In genomic region chr5:137118878-137119277, GRCm38 (mm10) we compare ENCODE assay signal across 37 mouse cellular contexts. TPM values are rescaled to one million over a fixed set of nuclear protein-coding genes. Genes with fewer than 3 reads are reported as not detected.
"Had no signal": no experiment of that assay in that cellular context is flagged by ENCODE, and none has a peak within 500 bp of the region (broad histone marks: within the 10 kb centered on the region; RNA-seq: fewer than 3 reads in every experiment).

No protein-coding gene starts in this region.

- H3K4me3 ChIP-seq: embryonic facial prominence, embryonic 10.5 days; embryonic facial prominence, embryonic 12.5 days; embryonic facial prominence, embryonic 13.5 days; embryonic facial prominence, embryonic 15.5 days; erythroblast, embryonic 14.5 days; forebrain, embryonic 10.5 days; forebrain, embryonic 12.5 days; forebrain, embryonic 13.5 days; forebrain, embryonic 15.5 days; gastrocnemius, adult 2 months; heart, adult 2 months had no signal

- H3K9ac ChIP-seq: embryonic facial prominence, embryonic 12.5 days; embryonic facial prominence, embryonic 13.5 days; embryonic facial prominence, embryonic 15.5 days; forebrain, embryonic 12.5 days; forebrain, embryonic 13.5 days; forebrain, embryonic 15.5 days; forebrain, postnatal 0 days had no signal

- H3K27ac ChIP-seq: embryonic facial prominence, embryonic 10.5 days; embryonic facial prominence, embryonic 12.5 days; embryonic facial prominence, embryonic 13.5 days; embryonic facial prominence, embryonic 15.5 days; forebrain, embryonic 10.5 days; forebrain, embryonic 12.5 days; forebrain, embryonic 13.5 days; forebrain, embryonic 15.5 days; gastrocnemius, adult 2 months; heart, adult 2 months had no signal

- H3K27me3 ChIP-seq: embryonic facial prominence, embryonic 12.5 days; embryonic facial prominence, embryonic 13.5 days; embryonic facial prominence, embryonic 15.5 days; forebrain, embryonic 12.5 days; forebrain, embryonic 13.5 days; forebrain, embryonic 15.5 days had no signal

- H3K36me3 ChIP-seq: forebrain, embryonic 15.5 days had no signal

- ATAC-seq: forebrain, embryonic 13.5 days; forebrain, embryonic 14.5 days; forebrain, embryonic 15.5 days; forebrain, embryonic 16.5 days; forebrain, postnatal 0 days had no signal

- DNase-seq: cerebellum, adult 8-10 months; cerebellum, adult 9-10 months; cerebellum, adult 9-11 months; cerebellum, postnatal 10 days; cerebellum, postnatal 14 days; cerebellum, postnatal 25 days; cerebellum, postnatal 36 days; embryo, embryonic 11 days; forebrain, postnatal 0 days; gastrocnemius, adult 2 months; gastrocnemius, postnatal 10 days; gastrocnemius, postnatal 14 days; gastrocnemius, postnatal 25 days; gastrocnemius, postnatal 36 days; heart, adult 11 months; heart, adult 18-20 months; heart, adult 2 months had no signal

- H3K4me2 ChIP-seq: embryonic facial prominence, embryonic 12.5 days; embryonic facial prominence, embryonic 13.5 days; embryonic facial prominence, embryonic 15.5 days; forebrain, embryonic 12.5 days; forebrain, embryonic 13.5 days; forebrain, embryonic 15.5 days had no signal

- H3K9me3 ChIP-seq: embryonic facial prominence, embryonic 10.5 days; embryonic facial prominence, embryonic 12.5 days; embryonic facial prominence, embryonic 13.5 days; embryonic facial prominence, embryonic 15.5 days; forebrain, embryonic 12.5 days; forebrain, embryonic 13.5 days; forebrain, embryonic 15.5 days had no signal

RNA-seq across cellular contexts. Expression of gene Muc3, which starts 30.2 kb away (rescaled TPM):
- total RNA-seq: common myeloid progenitor, adult 5-6 weeks; forebrain, postnatal 0 days; gastrocnemius, adult 18-20 months; gastrocnemius, adult 2 months; gastrocnemius, adult 8-10 months; gastrocnemius, postnatal 10 days; gastrocnemius, postnatal 14 days; gastrocnemius, postnatal 25 days; gastrocnemius, postnatal 36 days; gastrocnemius, postnatal 4 days; granulocyte monocyte progenitor cell, adult 5-6 weeks; heart, adult 18-20 months; heart, adult 2 months had no signal
- polyA plus RNA-seq: cortical plate, adult 2 months; embryonic facial prominence, embryonic 10.5 days; embryonic facial prominence, embryonic 11.5 days; embryonic facial prominence, embryonic 12.5 days; embryonic facial prominence, embryonic 13.5 days; embryonic facial prominence, embryonic 14.5 days; embryonic facial prominence, embryonic 15.5 days; erythroblast, embryonic 14.5 days; forebrain, embryonic 10.5 days; forebrain, embryonic 11.5 days; forebrain, embryonic 12.5 days; forebrain, embryonic 13.5 days; forebrain, embryonic 14.5 days; forebrain, embryonic 15.5 days; forebrain, embryonic 16.5 days; forebrain, postnatal 0 days; heart, adult 2 months had no signal

RNA-seq across cellular contexts. Expression of gene Serpine1, which starts 46.8 kb away (rescaled TPM):
- total RNA-seq: common myeloid progenitor, adult 5-6 weeks; granulocyte monocyte progenitor cell, adult 5-6 weeks had no signal
- polyA plus RNA-seq: erythroblast, embryonic 14.5 days; forebrain, embryonic 11.5 days had no signal
